Mouse (Mus musculus): ENCODE data around the gene Efna4. TPM values are rescaled to one million over a fixed set of nuclear protein-coding genes. Genes with fewer than 3 reads are reported as not detected.
A peak's percentile ranks its signal among the peaks of the same experiment; 100 is the strongest.

Efna4 gene
- polyA plus RNA-seq, 1 experiment from 2014 or later, result 24.6 TPM

DNA sequence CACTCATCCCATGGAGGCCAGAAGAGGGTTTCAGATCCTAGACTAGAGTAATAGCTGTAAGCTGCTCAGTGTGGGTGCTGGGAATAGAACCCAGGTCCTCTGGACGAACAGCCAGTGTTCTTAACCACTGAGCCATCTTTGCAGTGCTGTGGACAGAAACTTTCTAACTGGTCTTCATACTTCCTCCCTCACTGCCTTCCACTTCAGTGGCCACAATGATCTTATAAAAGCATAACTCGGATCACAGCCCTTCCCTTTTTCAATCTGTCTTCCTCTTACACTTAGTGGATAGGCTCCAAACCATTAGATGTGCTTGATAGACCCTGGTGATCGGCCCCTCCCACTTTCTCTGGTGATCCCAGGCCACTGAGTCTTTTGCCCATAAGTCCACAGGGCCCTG lies 22.4 kb upstream of the Efna4 start:
- 73% methylated on average over 3 of the region's 3 CpGs for WGBS
- no peak for ATAC-seq (ENCODE audit: insufficient read depth)

DNA sequence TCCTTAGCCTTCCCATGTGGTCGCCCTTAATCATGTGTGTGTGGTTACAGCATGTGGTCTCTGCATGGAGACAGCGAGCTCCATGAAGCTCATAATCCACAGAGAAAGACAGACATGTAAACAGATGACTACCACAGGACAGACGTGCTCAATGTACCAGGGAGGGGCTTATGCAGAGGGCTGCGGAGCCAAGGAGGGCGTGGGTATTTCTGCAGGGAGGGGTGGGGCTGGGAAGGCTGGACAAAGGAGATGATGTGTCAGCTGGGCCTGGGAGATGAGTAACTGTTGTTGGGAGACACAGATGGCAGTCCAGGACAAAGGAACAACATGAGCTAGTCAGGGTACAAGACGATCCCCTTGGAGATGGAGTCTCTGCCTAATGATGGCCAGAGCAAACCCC lies 21.8 kb upstream of the Efna4 start:
- H3K4me3 ChIP-seq (ENCODE audit: low read depth, low read length), result no peak overlapping the region
- H3K9me3 ChIP-seq (ENCODE audit: low read depth, low read length), result no peaks in the 10 kb centered on the region
- TF ChIP-seq CTCF (IDR thresholded peaks at IDR 0.05; ENCODE audit: low read depth), result no peak
- H3K27me3 ChIP-seq (ENCODE audit: insufficient read depth, low read length), result no peaks in the 10 kb centered on the region
- no peak overlapping the region for H3K4me2 ChIP-seq
- no peaks in the 10 kb centered on the region for H3K36me3 ChIP-seq (ENCODE audit: insufficient read depth)
- ATAC-seq (ENCODE audit: insufficient read depth), result no peak
- H3K27ac ChIP-seq (ENCODE audit: low read depth), result no peak overlapping the region
- H3K9ac ChIP-seq, result no peak overlapping the region
- DNase-seq, result no peak
- 51% methylated on average over 6 of the region's 6 CpGs for WGBS
- no peaks in the 10 kb centered on the region for H3K4me1 ChIP-seq (ENCODE audit: insufficient read depth)

More for the DNA sequence above, 22.4 kb upstream of the Efna4 start:
- no peak for DNase-seq
- H3K36me3 ChIP-seq (ENCODE audit: insufficient read depth), result no peaks in the 10 kb centered on the region
- TF ChIP-seq CTCF (IDR thresholded peaks at IDR 0.05; ENCODE audit: low read depth), result no peak
- H3K4me1 ChIP-seq (ENCODE audit: insufficient read depth), result no peaks in the 10 kb centered on the region
- no peak overlapping the region for H3K27ac ChIP-seq (ENCODE audit: low read depth)
- H3K4me2 ChIP-seq, result no peak overlapping the region
- H3K9me3 ChIP-seq (ENCODE audit: low read depth, low read length), result no peaks in the 10 kb centered on the region
- no peak overlapping the region for H3K9ac ChIP-seq
- no peak overlapping the region for H3K4me3 ChIP-seq (ENCODE audit: low read depth, low read length)
- no peaks in the 10 kb centered on the region for H3K27me3 ChIP-seq (ENCODE audit: insufficient read depth, low read length)

DNA sequence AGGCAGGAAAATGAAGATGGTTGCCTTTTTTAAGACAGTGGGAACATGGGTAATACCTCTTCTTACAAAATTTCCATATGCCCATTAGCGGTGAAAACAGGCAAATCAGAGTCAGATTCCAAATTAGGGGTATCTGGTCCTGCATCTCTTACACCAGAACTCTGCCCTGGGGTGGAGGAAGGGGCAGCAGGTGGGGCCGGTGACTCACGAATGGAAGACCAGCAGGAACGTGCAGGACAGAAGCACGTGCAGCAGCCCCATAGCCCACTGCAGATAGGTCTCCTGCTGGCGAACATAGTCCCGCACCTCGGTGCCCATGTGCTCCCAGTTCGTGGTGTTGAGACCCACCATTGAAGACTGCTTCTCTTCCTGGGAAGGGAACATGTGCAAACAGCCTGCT lies 18.2 kb upstream of the Efna4 start:
- ATAC-seq (ENCODE audit: insufficient read depth) (no peak), DNase-seq (no peak)
- Histone ChIP-seq H3K9ac (no peak overlapping the region), H3K36me3 (ENCODE audit: insufficient read depth) (no peaks in the 10 kb centered on the region), H3K27me3 (ENCODE audit: insufficient read depth, low read length) (no peaks in the 10 kb centered on the region; the same call in 1 of the 2 replicates), H3K27ac (ENCODE audit: low read depth) (no peak overlapping the region), H3K4me2 (no peak overlapping the region), H3K9me3 (ENCODE audit: low read depth, low read length) (no peaks in the 10 kb centered on the region), H3K4me1 (ENCODE audit: insufficient read depth) (no peaks in the 10 kb centered on the region), H3K4me3 (ENCODE audit: low read depth, low read length) (no peak overlapping the region)
- WGBS, result 69% methylated on average over 9 of the region's 9 CpGs
- TF ChIP-seq CTCF (IDR thresholded peaks at IDR 0.05; ENCODE audit: low read depth), result no peak

DNA sequence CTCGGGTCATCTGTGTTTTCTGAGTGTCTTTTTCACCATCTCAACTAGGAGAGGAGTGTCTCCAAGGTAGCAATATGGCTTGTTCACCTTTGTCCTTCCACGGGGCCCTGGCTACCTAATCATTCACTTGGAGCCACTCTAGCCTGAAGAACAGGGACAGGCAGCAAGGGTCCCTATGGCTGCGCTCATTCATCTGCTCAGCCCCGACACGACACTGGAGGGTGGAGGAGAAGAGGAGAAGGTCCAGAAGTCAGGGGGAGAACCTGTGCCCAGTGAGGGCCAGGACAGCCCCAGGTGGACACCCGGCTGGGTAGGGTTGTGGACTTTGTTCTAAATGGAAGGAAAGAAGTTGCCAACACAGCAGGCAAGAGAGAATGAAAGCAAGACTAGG lies 17.7 kb upstream of the Efna4 start:
- TF ChIP-seq CTCF (IDR thresholded peaks at IDR 0.05; ENCODE audit: low read depth), result no peak
- Histone ChIP-seq H3K4me1 (ENCODE audit: insufficient read depth) (no peaks in the 10 kb centered on the region), H3K4me2 (no peak overlapping the region), H3K27ac (ENCODE audit: low read depth) (no peak overlapping the region), H3K9me3 (ENCODE audit: low read depth, low read length) (no peaks in the 10 kb centered on the region), H3K27me3 (ENCODE audit: insufficient read depth, low read length) (no peaks in the 10 kb centered on the region; the same call in 1 of the 2 replicates), H3K9ac (no peak overlapping the region), H3K36me3 (ENCODE audit: insufficient read depth) (no peaks in the 10 kb centered on the region), H3K4me3 (ENCODE audit: low read depth, low read length) (no peak overlapping the region)
- WGBS, result 67% methylated on average over 6 of the region's 6 CpGs
- DNase-seq (no peak), ATAC-seq (ENCODE audit: insufficient read depth) (no peak)

DNA sequence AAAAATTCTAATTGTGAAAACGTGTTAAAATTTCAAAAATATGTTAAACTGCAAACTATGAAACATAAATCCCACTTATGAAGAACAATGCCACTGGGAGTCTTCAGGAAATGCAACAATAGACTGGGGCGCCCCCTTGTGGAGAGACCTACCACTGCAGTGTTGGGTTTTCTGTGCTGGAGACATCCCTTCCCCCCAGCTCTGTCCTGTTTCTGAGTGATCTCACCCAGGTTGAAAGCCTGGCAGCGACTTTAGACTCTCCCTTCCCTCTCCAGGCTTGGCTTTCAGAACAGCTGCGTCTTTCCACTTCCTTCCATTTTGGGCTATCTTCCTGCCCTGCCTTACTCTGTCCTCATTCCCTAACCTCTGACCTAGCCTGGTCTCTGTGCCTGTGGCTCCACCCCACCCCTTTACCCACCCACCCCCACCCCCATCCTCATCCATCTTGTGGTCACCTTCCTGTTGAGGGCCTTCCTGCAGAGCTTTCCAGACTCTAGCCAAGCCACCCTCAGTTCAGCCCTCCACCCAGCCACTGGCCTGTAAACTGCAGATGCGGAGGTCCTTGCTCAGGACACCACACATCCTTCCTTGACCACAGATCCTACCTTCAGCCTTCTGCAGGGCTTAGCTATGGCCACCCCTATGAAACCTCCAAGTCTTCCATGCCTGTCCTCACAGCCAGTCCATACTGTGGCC lies 17.1 kb upstream of the Efna4 start:
- no peaks in the 10 kb centered on the region for H3K36me3 ChIP-seq (ENCODE audit: insufficient read depth)
- ATAC-seq (ENCODE audit: insufficient read depth) (peak; percentile 58), DNase-seq (peak; percentile 91)
- no peaks in the 10 kb centered on the region; the same call in 1 of the 2 replicates for H3K27me3 ChIP-seq (ENCODE audit: insufficient read depth, low read length)
- H3K4me1 ChIP-seq (ENCODE audit: insufficient read depth), result no peaks in the 10 kb centered on the region
- 15% methylated on average over 5 of the region's 5 CpGs for WGBS
- H3K9me3 ChIP-seq (ENCODE audit: low read depth, low read length), result no peaks in the 10 kb centered on the region
- no peak overlapping the region for H3K9ac ChIP-seq
- no peak overlapping the region for H3K4me3 ChIP-seq (ENCODE audit: low read depth, low read length)
- H3K4me2 ChIP-seq, result no peak overlapping the region
- H3K27ac ChIP-seq (ENCODE audit: low read depth), result 0 out of 2 replicates have a peak overlapping the region, but pooled peaks have one; percentile 18
- peak; percentile 94 for TF ChIP-seq CTCF (IDR thresholded peaks at IDR 0.05; ENCODE audit: low read depth)

DNA sequence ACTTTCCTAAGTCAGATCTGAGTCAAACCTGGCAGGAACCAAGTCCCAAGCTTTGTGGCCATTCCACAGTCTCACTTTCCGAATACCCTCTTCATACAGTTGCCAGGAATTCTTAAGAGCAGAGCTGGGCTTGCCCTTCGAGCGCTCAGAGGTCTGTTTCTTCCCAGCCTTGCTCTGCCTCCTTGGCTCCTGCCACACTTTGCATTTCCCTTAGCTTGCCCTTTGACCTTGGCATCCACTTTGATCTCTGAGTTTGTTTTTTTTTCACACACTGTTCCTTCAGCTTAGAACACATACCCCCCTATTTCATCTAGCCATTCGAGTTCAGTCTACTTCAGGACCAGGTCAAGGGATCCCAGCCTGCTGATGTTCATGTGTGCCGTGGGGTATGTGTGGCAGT lies 13.4 kb upstream of the Efna4 start:
- Histone ChIP-seq H3K4me1 (ENCODE audit: insufficient read depth) (no peaks in the 10 kb centered on the region), H3K9me3 (ENCODE audit: low read depth, low read length) (no peaks in the 10 kb centered on the region), H3K27me3 (ENCODE audit: insufficient read depth, low read length) (no peaks in the 10 kb centered on the region; the same call in 1 of the 2 replicates), H3K36me3 (ENCODE audit: insufficient read depth) (peaks cover 1% of the 10 kb centered on the region; the same call in 1 of the 2 replicates), H3K4me3 (ENCODE audit: low read depth, low read length) (no peak overlapping the region), H3K9ac (no peak overlapping the region), H3K4me2 (no peak overlapping the region), H3K27ac (ENCODE audit: low read depth) (no peak overlapping the region)
- TF ChIP-seq CTCF (IDR thresholded peaks at IDR 0.05; ENCODE audit: low read depth), result no peak
- 43% methylated on average over 5 of the region's 5 CpGs for WGBS
- no peak for DNase-seq
- ATAC-seq (ENCODE audit: insufficient read depth), result no peak

DNA sequence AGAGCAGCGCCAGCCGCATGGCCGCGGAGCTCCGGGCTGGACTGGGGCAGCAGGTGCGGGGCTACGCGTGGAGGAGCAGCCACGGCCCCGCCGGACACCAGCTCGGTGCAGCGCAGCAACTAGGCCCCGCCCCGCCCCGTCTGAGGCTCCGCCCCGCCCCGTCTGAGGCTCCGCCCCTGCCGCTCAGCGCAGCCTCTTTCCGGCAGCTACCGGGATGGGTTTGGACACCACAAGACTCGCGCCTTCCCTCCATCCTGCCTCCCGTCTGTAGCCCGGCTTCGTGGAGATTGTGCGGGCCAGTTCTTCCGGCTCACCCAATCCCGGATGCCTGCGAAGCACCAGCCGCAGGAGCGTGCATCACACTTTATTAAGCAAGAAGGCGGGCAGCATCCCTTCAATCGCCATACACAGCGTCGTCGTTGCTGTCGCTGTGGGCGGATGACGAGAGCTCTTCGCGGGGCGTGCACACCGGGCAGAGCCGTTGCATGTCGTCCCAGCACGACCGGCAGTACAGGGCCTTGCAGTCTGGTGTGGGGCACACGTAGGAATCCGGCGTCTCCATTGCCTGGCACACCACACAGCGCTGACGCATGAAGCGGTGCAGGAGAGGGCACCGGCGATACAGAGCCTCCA lies 12.2 kb upstream of the Efna4 start, which contains the start of gene Adam15:
Gene Adam15 (minus strand): TSS at position 128 of the 633 bp plus-strand sequence.
- H3K27ac ChIP-seq (ENCODE audit: low read depth), result peak within 1 kb of the TSS; percentile 60
- H3K4me2 ChIP-seq, result peak within 1 kb of the TSS; percentile 99
- peak; percentile 88 for DNase-seq
- H3K4me1 ChIP-seq (ENCODE audit: insufficient read depth), result no peaks in the 10 kb centered on the region
- no peaks in the 10 kb centered on the region; the same call in 1 of the 2 replicates for H3K27me3 ChIP-seq (ENCODE audit: insufficient read depth, low read length)
- H3K9ac ChIP-seq, result peak within 1 kb of the TSS; percentile 54
- no peak for TF ChIP-seq CTCF (IDR thresholded peaks at IDR 0.05; ENCODE audit: low read depth)
- under 1% methylated on average over 57 of the region's 59 CpGs for WGBS
- peak; percentile 89 for ATAC-seq (ENCODE audit: insufficient read depth)
- peaks cover 13% of the 10 kb centered on the region; the same call in 1 of the 2 replicates for H3K36me3 ChIP-seq (ENCODE audit: insufficient read depth)
- H3K9me3 ChIP-seq (ENCODE audit: low read depth, low read length), result no peaks in the 10 kb centered on the region
- peak within 1 kb of the TSS; percentile 65 for H3K4me3 ChIP-seq (ENCODE audit: low read depth, low read length)

Measured in lung, embryonic 14.5 days (tissue).